Mouse (Mus musculus): ENCODE data around the gene Clybl. TPM values are rescaled to one million over a fixed set of nuclear protein-coding genes. Genes with fewer than 3 reads are reported as not detected.

Clybl gene
- polyA plus RNA-seq, 1 experiment from 2014 or later, result 18.9 TPM

GRCm38 (mm10) chr14:122382281-122382680, 200.8 kb downstream of the Clybl start:
- no peaks in the 10 kb centered on the region for H3K9me3 ChIP-seq (replicated peaks; ENCODE audit: control insufficient read depth, low read length)
- H3K27me3 ChIP-seq (replicated peaks; ENCODE audit: control insufficient read depth, insufficient read depth, low read length), result 0 out of 2 replicates have a peak, but pooled peaks cover 3% of the 10 kb centered on the region
- WGBS, result 45% methylated on average over 5 of the region's 5 CpGs
- no peak overlapping the region for H3K4me2 ChIP-seq (ENCODE audit: low read length)
- peaks cover 10% of the 10 kb centered on the region; the same call in 1 of the 2 replicates for H3K4me1 ChIP-seq (ENCODE audit: control insufficient read depth, insufficient read depth, low read length)
- H3K36me3 ChIP-seq (ENCODE audit: control insufficient read depth, insufficient read depth, low read length), result no peaks in the 10 kb centered on the region
- H3K27ac ChIP-seq (ENCODE audit: low read depth, low read length), result 0 out of 2 replicates have a peak overlapping the region, but pooled peaks have one; percentile 1
- no peak overlapping the region for H3K4me3 ChIP-seq (ENCODE audit: low read depth, low read length)
- ATAC-seq (no peak), DNase-seq (ENCODE audit: low spot score) (no peak)
- no peak overlapping the region for H3K9ac ChIP-seq (ENCODE audit: low read length)

DNA sequence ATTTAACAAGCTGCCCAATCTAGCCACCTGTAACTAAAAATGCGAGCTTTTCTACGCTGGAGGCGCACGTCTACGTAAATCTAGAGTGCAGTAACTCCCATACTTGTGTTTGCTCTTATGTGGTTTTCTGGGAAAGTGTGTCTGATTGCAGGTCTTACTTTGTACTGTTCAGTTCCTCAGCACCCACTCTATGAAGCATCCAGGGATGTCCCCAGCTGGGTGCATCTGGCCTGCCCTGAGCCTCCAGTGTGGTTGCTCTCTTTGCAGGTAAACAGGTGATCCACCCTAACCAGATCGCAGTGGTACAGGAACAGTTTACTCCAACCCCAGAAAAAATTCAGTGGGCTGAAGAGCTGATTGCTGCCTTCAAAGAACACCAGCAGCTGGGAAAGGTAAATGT, 202.4 kb downstream of the Clybl start:
- Histone ChIP-seq H3K36me3 (ENCODE audit: control insufficient read depth, insufficient read depth, low read length) (no peaks in the 10 kb centered on the region), H3K9ac (ENCODE audit: low read length) (0 out of 2 replicates have a peak overlapping the region, but pooled peaks have one; percentile 0), H3K4me3 (ENCODE audit: low read depth, low read length) (no peak overlapping the region), H3K4me2 (ENCODE audit: low read length) (peak overlapping the region; percentile 40; the same call in 1 of the 2 replicates), H3K27ac (ENCODE audit: low read depth, low read length) (0 out of 2 replicates have a peak overlapping the region, but pooled peaks have one; percentile 2), H3K4me1 (ENCODE audit: control insufficient read depth, insufficient read depth, low read length) (peaks cover 18% of the 10 kb centered on the region), H3K27me3 (replicated peaks; ENCODE audit: control insufficient read depth, insufficient read depth, low read length) (peaks cover 3% of the 10 kb centered on the region; the same call in 1 of the 2 replicates), H3K9me3 (replicated peaks; ENCODE audit: control insufficient read depth, low read length) (no peaks in the 10 kb centered on the region)
- WGBS, result 81% methylated on average over 6 of the region's 6 CpGs
- ATAC-seq (no peak), DNase-seq (ENCODE audit: low spot score) (no peak)

DNA sequence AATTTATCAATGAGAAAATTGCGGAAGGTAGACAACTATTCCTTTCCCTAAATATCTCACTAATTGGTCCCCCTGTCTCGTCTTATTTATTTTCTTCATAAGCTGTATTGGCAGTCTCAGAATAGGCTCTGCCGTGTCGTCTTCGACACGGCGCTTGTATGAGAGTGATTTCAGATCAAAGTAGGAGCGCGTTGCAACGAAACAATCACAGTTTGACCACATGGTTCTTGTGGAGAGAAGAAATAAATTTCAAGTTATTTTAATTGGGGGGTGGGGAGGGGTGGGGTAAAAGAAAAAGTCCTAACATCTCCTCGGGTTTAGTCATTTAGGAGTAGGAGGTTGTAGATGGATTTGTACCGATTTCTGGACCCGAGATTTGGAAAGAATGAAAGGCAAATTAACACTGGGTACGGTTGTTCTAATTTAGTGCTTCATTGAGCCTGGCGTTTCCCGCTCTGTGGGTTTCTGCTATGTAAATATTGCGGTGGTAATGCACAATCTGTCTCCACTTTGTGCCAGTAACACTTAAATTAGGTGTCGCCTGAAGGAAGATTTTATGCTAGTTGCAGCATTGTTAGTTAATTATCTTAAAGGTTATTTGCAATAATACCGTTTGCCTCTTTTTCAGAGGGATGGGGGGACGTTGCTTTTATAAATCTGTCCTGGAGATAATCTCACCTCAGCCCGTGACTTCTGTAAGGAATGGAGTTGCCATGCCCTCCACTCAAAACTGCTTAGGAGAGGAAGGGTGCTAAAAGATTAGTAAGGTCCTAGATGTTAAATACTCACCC, 203.1 kb downstream of the Clybl start:
- H3K36me3 ChIP-seq (ENCODE audit: control insufficient read depth, insufficient read depth, low read length), result no peaks in the 10 kb centered on the region
- ATAC-seq (peak; percentile 46; the same call in 1 of the 2 replicates), DNase-seq (ENCODE audit: low spot score) (peak; percentile 74)
- no peak overlapping the region for H3K4me3 ChIP-seq (ENCODE audit: low read depth, low read length)
- peaks cover 18% of the 10 kb centered on the region for H3K4me1 ChIP-seq (ENCODE audit: control insufficient read depth, insufficient read depth, low read length)
- peak overlapping the region; percentile 33; the same call in 1 of the 2 replicates for H3K27ac ChIP-seq (ENCODE audit: low read depth, low read length)
- H3K27me3 ChIP-seq (replicated peaks; ENCODE audit: control insufficient read depth, insufficient read depth, low read length), result peaks cover 3% of the 10 kb centered on the region; the same call in 1 of the 2 replicates
- H3K9ac ChIP-seq (ENCODE audit: low read length), result 0 out of 2 replicates have a peak overlapping the region, but pooled peaks have one; percentile 21
- WGBS, result 10% methylated on average over 21 of the region's 21 CpGs
- peak overlapping the region; percentile 40 for H3K4me2 ChIP-seq (ENCODE audit: low read length)
- no peaks in the 10 kb centered on the region for H3K9me3 ChIP-seq (replicated peaks; ENCODE audit: control insufficient read depth, low read length)

DNA sequence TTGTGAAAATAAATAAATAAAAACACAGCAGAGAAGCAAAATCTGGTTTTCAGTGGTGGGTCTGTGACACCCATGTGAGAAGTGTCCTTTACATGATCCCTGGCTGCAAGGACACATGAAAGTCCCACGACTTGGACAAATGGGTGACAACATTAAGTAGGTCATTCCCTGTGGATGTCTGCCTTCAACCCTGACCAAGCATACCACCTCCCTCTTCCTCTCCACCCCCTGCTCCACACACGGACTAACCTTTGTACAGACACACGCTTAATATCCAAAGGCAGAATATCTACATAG, 203.7 kb downstream of the Clybl start:
- H3K27ac ChIP-seq (ENCODE audit: low read depth, low read length), result peak overlapping the region; percentile 33; the same call in 1 of the 2 replicates
- peak overlapping the region; percentile 40; the same call in 1 of the 2 replicates for H3K4me2 ChIP-seq (ENCODE audit: low read length)
- ATAC-seq, result no peak
- no peak overlapping the region for H3K9ac ChIP-seq (ENCODE audit: low read length)
- peaks cover 3% of the 10 kb centered on the region; the same call in 1 of the 2 replicates for H3K27me3 ChIP-seq (replicated peaks; ENCODE audit: control insufficient read depth, insufficient read depth, low read length)
- 64% methylated on average over 3 of the region's 3 CpGs for WGBS
- no peaks in the 10 kb centered on the region for H3K9me3 ChIP-seq (replicated peaks; ENCODE audit: control insufficient read depth, low read length)
- no peak overlapping the region for H3K4me3 ChIP-seq (ENCODE audit: low read depth, low read length)
- peaks cover 18% of the 10 kb centered on the region for H3K4me1 ChIP-seq (ENCODE audit: control insufficient read depth, insufficient read depth, low read length)
- no peak for DNase-seq (ENCODE audit: low spot score)
- H3K36me3 ChIP-seq (ENCODE audit: control insufficient read depth, insufficient read depth, low read length), result no peaks in the 10 kb centered on the region

GRCm38 (mm10) chr14:122385758-122386157, 204.3 kb downstream of the Clybl start:
- Histone ChIP-seq H3K4me3 (ENCODE audit: low read depth, low read length) (no peak overlapping the region), H3K27me3 (replicated peaks; ENCODE audit: control insufficient read depth, insufficient read depth, low read length) (peaks cover 3% of the 10 kb centered on the region; the same call in 1 of the 2 replicates), H3K4me1 (ENCODE audit: control insufficient read depth, insufficient read depth, low read length) (peaks cover 18% of the 10 kb centered on the region), H3K36me3 (ENCODE audit: control insufficient read depth, insufficient read depth, low read length) (no peaks in the 10 kb centered on the region), H3K9ac (ENCODE audit: low read length) (no peak overlapping the region), H3K4me2 (ENCODE audit: low read length) (no peak overlapping the region), H3K9me3 (replicated peaks; ENCODE audit: control insufficient read depth, low read length) (no peaks in the 10 kb centered on the region), H3K27ac (ENCODE audit: low read depth, low read length) (no peak overlapping the region)
- DNase-seq (ENCODE audit: low spot score) (no peak), ATAC-seq (no peak)
- 90% methylated on average over 5 of the region's 5 CpGs for WGBS

DNA sequence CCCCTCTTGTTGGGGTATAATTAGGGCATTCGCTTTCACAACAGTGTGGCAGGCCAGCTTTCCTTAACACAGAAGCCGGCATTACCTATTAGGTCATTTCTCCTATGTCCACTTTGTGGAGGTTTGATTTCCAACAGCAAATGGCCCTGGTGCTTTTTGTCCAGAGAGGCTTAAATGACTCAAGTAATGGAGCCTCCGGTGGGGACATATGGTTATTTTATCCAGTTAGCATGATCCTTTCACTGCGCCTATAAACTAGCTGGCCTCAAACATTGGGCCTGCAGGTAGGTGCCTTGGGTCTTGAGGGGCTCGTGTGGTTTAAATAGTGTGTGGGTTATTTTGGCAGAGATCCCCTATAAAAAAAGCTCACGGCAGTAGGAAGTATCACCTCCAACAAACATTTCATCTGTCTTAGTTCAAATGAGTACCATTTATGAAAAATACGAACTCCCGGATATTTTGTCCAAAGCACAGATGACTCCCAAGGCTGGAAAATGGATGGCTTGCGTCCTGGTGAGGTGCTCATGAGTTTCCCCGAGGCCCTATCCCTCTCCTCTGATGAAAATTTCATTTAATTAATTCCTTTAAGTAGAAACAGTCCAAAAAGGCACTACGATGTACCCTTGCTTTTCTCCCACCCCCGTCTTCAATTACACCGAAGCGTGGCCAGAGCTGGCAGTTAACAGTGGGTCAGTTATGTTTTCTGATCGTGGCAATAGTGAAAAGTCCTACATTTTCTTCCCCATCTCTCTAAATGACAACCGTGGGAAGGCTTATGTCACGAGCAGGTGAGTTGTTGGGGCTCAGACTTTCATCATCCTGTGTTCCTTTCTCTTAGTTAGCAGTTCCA, 205.0 kb downstream of the Clybl start:
- no peak overlapping the region for H3K9ac ChIP-seq (ENCODE audit: low read length)
- H3K9me3 ChIP-seq (replicated peaks; ENCODE audit: control insufficient read depth, low read length), result no peaks in the 10 kb centered on the region
- DNase-seq (ENCODE audit: low spot score), result no peak
- H3K4me3 ChIP-seq (ENCODE audit: low read depth, low read length), result no peak overlapping the region
- WGBS, result 85% methylated on average over 17 of the region's 17 CpGs
- peaks cover 18% of the 10 kb centered on the region for H3K4me1 ChIP-seq (ENCODE audit: control insufficient read depth, insufficient read depth, low read length)
- H3K36me3 ChIP-seq (ENCODE audit: control insufficient read depth, insufficient read depth, low read length), result no peaks in the 10 kb centered on the region
- no peak for ATAC-seq
- H3K4me2 ChIP-seq (ENCODE audit: low read length), result no peak overlapping the region
- no peak overlapping the region for H3K27ac ChIP-seq (ENCODE audit: low read depth, low read length)
- peaks cover 3% of the 10 kb centered on the region; the same call in 1 of the 2 replicates for H3K27me3 ChIP-seq (replicated peaks; ENCODE audit: control insufficient read depth, insufficient read depth, low read length)

DNA sequence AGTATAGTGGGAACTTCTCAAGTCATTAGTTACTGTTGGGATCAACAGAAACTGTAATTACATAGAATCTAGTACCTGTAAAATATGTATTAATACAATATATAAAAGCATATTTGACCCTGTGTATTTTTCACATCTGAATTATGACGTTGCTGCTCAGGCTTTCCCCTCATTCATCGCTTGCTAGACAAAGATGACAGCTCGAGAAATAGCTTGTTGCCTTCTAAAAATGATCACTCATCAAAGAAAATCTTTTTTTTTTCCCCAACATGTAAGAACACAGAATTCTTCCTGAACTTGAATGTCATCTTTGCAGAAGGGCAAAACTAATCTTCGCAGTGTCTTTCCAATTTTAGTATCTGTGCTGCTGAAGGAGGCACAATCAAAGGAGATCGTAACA, 206.3 kb downstream of the Clybl start:
- 86% methylated on average over 5 of the region's 5 CpGs for WGBS
- ATAC-seq, result no peak
- no peaks in the 10 kb centered on the region for H3K36me3 ChIP-seq (ENCODE audit: control insufficient read depth, insufficient read depth, low read length)

GRCm38 (mm10) chr14:122388431-122389031, 207.0 kb downstream of the Clybl start:
- Histone ChIP-seq H3K27me3 (replicated peaks; ENCODE audit: control insufficient read depth, insufficient read depth, low read length) (peaks cover 3% of the 10 kb centered on the region; the same call in 1 of the 2 replicates), H3K4me2 (ENCODE audit: low read length) (peak overlapping the region; percentile 23), H3K4me1 (ENCODE audit: control insufficient read depth, insufficient read depth, low read length) (peaks cover 18% of the 10 kb centered on the region), H3K9ac (ENCODE audit: low read length) (no peak overlapping the region), H3K36me3 (ENCODE audit: control insufficient read depth, insufficient read depth, low read length) (no peaks in the 10 kb centered on the region), H3K9me3 (replicated peaks; ENCODE audit: control insufficient read depth, low read length) (no peaks in the 10 kb centered on the region), H3K4me3 (ENCODE audit: low read depth, low read length) (no peak overlapping the region), H3K27ac (ENCODE audit: low read depth, low read length) (no peak overlapping the region)
- ATAC-seq, result peak; percentile 16; the same call in 1 of the 2 replicates
- peak; percentile 41 for DNase-seq (ENCODE audit: low spot score)
- 37% methylated on average over 19 of the region's 19 CpGs for WGBS

More for the DNA sequence above, 206.3 kb downstream of the Clybl start:
- H3K9ac ChIP-seq (ENCODE audit: low read length), result no peak overlapping the region
- no peak for DNase-seq (ENCODE audit: low spot score)
- H3K4me3 ChIP-seq (ENCODE audit: low read depth, low read length), result no peak overlapping the region
- H3K9me3 ChIP-seq (replicated peaks; ENCODE audit: control insufficient read depth, low read length), result no peaks in the 10 kb centered on the region
- H3K27ac ChIP-seq (ENCODE audit: low read depth, low read length), result no peak overlapping the region
- peaks cover 3% of the 10 kb centered on the region; the same call in 1 of the 2 replicates for H3K27me3 ChIP-seq (replicated peaks; ENCODE audit: control insufficient read depth, insufficient read depth, low read length)
- H3K4me1 ChIP-seq (ENCODE audit: control insufficient read depth, insufficient read depth, low read length), result peaks cover 18% of the 10 kb centered on the region
- no peak overlapping the region for H3K4me2 ChIP-seq (ENCODE audit: low read length)
